Mouse (Mus musculus) heart, adult 2 months (tissue): ENCODE measurements at regions not wholly inside any gene's neighbourhood (a gene's known extent, or its start where the extent isn't known, plus 50 kb on each side); places are given as distances from the start of the nearest gene placed in this dataset.

ENCODE experiments used
- CTCF ChIP-seq: fragments of 200-600 bp; IDR thresholded peaks from 2 replicates; pipeline ENCODE4 v1.8.1; 2022; ENCODE audit warnings: antibody characterized with exemption, mild to moderate bottlenecking, moderate library complexity
- EP300 ChIP-seq: fragments of 200-500 bp; IDR thresholded peaks from 2 replicates; pipeline ENCODE4 v1.6.1; 2011; ENCODE audit warnings: low read depth, low read length, control low read depth; ENCODE audit not compliant: insufficient read depth

DNA sequence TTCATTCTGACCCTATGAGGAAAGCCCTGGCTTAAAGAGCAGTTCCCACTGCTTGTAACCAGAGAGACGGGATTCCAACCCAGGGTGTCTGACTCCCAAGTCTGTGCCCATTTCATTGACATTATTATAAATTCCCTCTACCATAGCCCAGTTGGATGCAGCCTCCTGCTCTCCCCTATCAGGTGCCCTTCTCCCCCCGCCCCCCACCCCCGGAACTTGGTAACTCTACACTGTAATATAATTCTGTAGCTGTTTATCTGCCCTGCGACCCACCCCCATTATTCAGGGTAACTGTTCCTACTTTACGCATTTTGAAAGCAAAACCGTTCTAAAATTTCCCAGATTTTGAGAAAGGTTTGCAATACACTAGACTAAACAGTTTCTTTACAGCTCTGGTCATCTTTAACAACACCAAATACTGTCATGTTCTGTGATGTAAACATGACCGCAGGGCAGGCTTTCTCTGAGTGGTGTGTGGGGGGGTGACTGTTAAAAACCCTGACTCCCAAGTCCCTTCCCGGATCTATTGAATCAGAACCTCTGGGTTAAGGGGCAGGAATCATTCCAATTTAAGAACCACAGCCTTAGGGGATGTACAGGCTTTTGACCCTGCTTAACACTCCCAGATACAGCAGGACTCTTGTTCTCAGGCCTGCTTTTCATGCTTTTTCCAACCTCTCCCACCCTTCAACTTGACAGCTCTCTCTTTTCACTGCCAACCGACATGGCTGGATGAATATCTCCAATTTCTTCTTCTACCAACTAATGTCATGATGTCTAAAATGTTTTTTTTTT is 283.8 kb downstream of the Dhx15 start:
- TF ChIP-seq CTCF, result no peak
- no peak for TF ChIP-seq EP300
